Mouse (Mus musculus): Measurements from ENCODE around the gene Zfp746. TPM values are rescaled to one million over a fixed set of nuclear protein-coding genes. Genes with fewer than 3 reads are reported as not detected.
"Not testable (repeated sequence)": the region's sequence is repeated elsewhere in the genome, so short reads cannot be mapped to it uniquely, and the experiment has no call there.

Zfp746 gene
- polyA plus RNA-seq (2014; fragmentation: Nextera tagmentation; extraction: Ambion mirVana): 25.2 and 28.0 TPM in 2 replicates

DNA sequence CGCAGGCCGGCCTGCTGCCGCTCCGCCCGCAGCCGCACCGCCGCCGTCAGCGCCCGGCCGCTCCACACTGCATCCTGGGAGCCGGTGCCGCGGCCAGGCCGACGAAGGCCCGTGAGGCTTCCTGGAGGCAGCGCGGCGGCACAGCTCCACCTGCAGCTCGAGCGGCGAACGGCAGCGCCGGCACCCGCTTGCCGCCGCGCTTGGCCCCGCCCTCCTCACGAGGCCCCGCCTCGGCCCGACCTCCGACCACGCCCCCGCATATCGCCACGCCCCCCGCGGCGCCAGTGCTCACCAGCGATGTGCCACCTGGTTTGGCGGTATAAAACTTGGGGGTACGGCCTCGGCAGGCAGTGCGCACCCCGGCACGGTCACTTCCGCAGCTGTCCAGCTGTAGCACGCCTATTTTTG is at the start of gene Zfp746:
Gene Zfp746 (minus strand): TSS at position 123 of the 408 bp plus-strand sequence.
- Histone ChIP-seq H3K27ac (replicated peaks; ENCODE audit: low read depth, low read length) (peak within 1 kb of the TSS; percentile 90), H3K36me3 (ENCODE audit: control insufficient read depth, insufficient read depth, low read length) (peaks cover 21% of the 10 kb centered on the region), H3K4me3 (replicated peaks; ENCODE audit: low read depth, low read length) (peak within 1 kb of the TSS; percentile 85), H3K4me2 (ENCODE audit: low read length) (peak within 1 kb of the TSS; percentile 69), H3K9ac (replicated peaks; ENCODE audit: low read length) (peak within 1 kb of the TSS; percentile 95), H3K4me1 (ENCODE audit: control insufficient read depth, insufficient read depth, low read length) (peaks cover 12% of the 10 kb centered on the region), H3K9me3 (ENCODE audit: control insufficient read depth, low read length) (no peaks in the 10 kb centered on the region), H3K27me3 (ENCODE audit: control insufficient read depth, insufficient read depth, low read length) (no peaks in the 10 kb centered on the region)
- DNase-seq (peak; percentile 94), ATAC-seq (ENCODE audit: low FRiP score, low TSS enrichment) (peak; percentile 92)
- WGBS: under 1% methylated on average over 51 of the region's 53 CpGs

DNA sequence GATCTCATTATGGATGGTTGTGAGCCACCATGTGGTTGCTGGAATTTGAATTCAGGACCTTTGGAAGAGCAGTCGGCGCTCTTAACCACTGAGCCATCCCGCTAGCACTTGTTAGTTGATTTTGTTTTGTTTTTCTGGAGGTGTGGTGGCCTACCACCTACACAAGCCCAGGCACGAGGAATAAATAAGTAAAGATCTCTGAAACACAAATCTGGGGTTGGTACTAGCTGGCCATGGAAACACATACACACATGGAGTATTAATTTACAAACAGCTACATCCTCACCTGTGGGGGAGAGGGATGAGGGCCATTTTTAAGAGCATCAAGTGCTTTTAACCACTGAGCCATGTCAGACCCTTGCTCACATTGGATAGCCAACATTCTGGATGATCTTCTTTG is 34.7 kb upstream of the Zfp746 start:
- not testable (repeated sequence) for H3K27me3 ChIP-seq (ENCODE audit: control insufficient read depth, insufficient read depth, low read length); H3K4me3 ChIP-seq (replicated peaks; ENCODE audit: low read depth, low read length); H3K27ac ChIP-seq (replicated peaks; ENCODE audit: low read depth, low read length); H3K4me1 ChIP-seq (ENCODE audit: control insufficient read depth, insufficient read depth, low read length); H3K4me2 ChIP-seq (ENCODE audit: low read length); H3K36me3 ChIP-seq (ENCODE audit: control insufficient read depth, insufficient read depth, low read length); H3K9me3 ChIP-seq (ENCODE audit: control insufficient read depth, low read length); H3K9ac ChIP-seq (replicated peaks; ENCODE audit: low read length)
- peak; percentile 5 for DNase-seq
- 80% methylated on average over 4 of the region's 4 CpGs for WGBS
- peak; percentile 58; the same call in 1 of the 2 replicates for ATAC-seq (ENCODE audit: low FRiP score, low TSS enrichment)

DNA sequence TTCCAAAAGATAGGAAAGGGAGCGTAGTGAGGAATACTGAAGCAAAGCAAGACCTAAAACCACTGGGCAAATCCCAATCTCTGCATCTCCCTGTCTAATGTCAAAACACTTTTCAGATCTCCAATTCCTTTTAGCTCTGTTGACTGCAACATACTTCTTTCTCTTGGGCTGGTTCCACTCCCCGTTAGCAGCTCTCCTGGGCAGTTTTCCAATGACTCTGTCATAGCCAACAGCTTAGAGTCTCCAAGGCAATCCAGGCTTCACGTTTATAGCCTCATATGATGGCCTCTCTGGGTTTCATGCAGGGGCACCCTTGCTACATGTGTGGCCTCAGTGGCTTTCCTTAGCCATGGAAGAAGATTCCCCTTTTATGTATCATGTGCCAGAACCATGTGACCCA is 29.6 kb upstream of the Zfp746 start:
- 84% methylated on average over 3 of the region's 3 CpGs for WGBS
- DNase-seq: no peak
- no peak overlapping the region for H3K4me2 ChIP-seq (ENCODE audit: low read length)

DNA sequence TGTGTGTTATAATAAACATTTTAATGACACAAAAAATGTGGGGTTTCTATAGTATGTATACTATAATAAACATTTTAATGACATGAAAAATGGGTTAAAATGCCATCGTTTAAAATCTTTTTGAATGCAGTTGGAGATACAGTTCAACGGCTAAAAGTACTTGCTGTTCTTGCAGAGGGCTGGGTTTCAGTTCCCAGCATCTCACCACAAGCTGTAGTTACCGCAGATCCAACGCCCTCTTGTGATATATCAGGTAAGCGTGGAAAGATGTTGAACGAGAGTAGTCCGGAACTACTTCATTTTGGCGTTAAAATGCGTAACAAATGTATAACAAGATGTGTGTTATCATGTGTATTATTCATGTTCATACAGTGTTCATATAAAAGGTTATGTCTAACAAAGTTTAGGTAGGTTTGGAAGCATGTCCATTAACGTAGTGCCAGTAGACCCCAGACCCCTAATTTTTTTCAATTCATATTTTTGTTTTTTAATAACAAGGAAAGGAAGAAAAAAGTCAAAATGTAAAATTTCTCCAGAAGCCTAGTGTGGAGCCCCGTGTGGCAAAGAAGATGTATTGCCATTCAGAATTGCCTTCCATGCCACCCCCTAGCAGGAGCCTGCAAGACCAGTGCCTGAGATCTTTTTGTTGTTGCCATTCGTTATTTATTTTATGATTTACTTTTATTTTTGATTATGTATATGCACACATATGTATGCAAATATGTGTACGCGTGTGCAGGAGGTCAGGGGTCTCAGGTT is 743 bp upstream of the Zfp746 start:
- H3K4me1 ChIP-seq (ENCODE audit: control insufficient read depth, insufficient read depth, low read length): peaks cover 12% of the 10 kb centered on the region
- ATAC-seq (ENCODE audit: low FRiP score, low TSS enrichment) (no peak), DNase-seq (peak; percentile 17)
- H3K27me3 ChIP-seq (ENCODE audit: control insufficient read depth, insufficient read depth, low read length): no peaks in the 10 kb centered on the region
- WGBS: 41% methylated on average over 14 of the region's 14 CpGs
- H3K9ac ChIP-seq (replicated peaks; ENCODE audit: low read length): no peak overlapping the region
- no peak overlapping the region for H3K27ac ChIP-seq (replicated peaks; ENCODE audit: low read depth, low read length)
- H3K4me2 ChIP-seq (ENCODE audit: low read length): peak overlapping the region; percentile 69
- peaks cover 15% of the 10 kb centered on the region for H3K36me3 ChIP-seq (ENCODE audit: control insufficient read depth, insufficient read depth, low read length)
- no peaks in the 10 kb centered on the region for H3K9me3 ChIP-seq (ENCODE audit: control insufficient read depth, low read length)
- peak overlapping the region; percentile 85; the same call in 1 of the 2 replicates for H3K4me3 ChIP-seq (replicated peaks; ENCODE audit: low read depth, low read length)

More for the DNA sequence above, 29.6 kb upstream of the Zfp746 start:
- H3K9ac ChIP-seq (replicated peaks; ENCODE audit: low read length): no peak overlapping the region
- no peaks in the 10 kb centered on the region for H3K36me3 ChIP-seq (ENCODE audit: control insufficient read depth, insufficient read depth, low read length)
- no peaks in the 10 kb centered on the region for H3K27me3 ChIP-seq (ENCODE audit: control insufficient read depth, insufficient read depth, low read length)
- no peaks in the 10 kb centered on the region for H3K4me1 ChIP-seq (ENCODE audit: control insufficient read depth, insufficient read depth, low read length)
- H3K9me3 ChIP-seq (ENCODE audit: control insufficient read depth, low read length): no peaks in the 10 kb centered on the region
- ATAC-seq (ENCODE audit: low FRiP score, low TSS enrichment): no peak
- no peak overlapping the region for H3K27ac ChIP-seq (replicated peaks; ENCODE audit: low read depth, low read length)
- H3K4me3 ChIP-seq (replicated peaks; ENCODE audit: low read depth, low read length): no peak overlapping the region

DNA sequence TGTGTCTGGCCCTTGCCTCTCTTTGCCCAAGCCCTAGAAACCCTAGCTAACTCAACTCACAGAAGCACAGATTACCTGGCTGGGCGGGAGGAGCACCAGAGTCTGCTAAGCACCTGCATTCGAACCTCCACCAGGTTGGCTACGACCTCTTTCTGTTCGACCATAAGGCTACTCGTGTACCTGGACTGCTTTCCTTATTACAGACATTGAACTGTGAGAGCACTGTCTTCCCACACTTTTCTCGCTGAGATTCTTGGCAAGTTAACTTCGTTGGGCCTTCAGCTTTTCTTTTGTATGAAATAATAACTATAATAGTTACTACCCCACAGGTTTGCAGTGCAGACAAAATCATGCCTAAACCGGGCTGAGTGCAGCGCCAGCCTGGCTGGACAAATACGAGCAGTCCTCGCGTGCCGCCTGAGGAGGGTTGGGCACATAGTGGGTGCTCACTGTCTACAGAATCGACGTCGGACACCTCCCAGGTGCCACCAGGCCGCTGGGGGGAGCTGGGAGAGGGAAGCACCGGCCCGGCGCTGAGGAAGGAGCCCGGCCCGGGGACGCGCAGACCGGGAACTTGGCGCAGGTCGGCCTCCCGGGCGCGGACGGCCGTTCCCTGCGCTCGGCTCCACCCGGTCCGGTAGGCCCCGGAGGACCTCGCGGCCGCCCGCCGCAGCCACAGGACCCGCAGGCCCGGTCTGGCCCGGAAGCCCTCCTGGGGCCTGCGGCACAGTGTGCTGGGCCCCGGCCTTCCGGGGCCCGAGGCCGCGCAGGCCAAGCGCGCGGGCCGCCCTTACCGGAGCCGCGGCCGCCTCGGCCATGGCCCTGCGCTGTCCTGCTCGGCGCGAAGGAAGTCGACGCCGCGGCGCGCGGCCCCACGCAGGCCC is 630 bp downstream of the Zfp746 start:
- whole genome bisulfite sequencing: 3% methylated on average over 68 of the region's 72 CpGs
- Histone ChIP-seq H3K27ac (replicated peaks; ENCODE audit: low read depth, low read length) (peak overlapping the region; percentile 90), H3K4me3 (replicated peaks; ENCODE audit: low read depth, low read length) (peak overlapping the region; percentile 85), H3K36me3 (ENCODE audit: control insufficient read depth, insufficient read depth, low read length) (peaks cover 29% of the 10 kb centered on the region), H3K4me1 (ENCODE audit: control insufficient read depth, insufficient read depth, low read length) (peaks cover 12% of the 10 kb centered on the region), H3K9me3 (ENCODE audit: control insufficient read depth, low read length) (no peaks in the 10 kb centered on the region), H3K9ac (replicated peaks; ENCODE audit: low read length) (peak overlapping the region; percentile 95), H3K27me3 (ENCODE audit: control insufficient read depth, insufficient read depth, low read length) (no peaks in the 10 kb centered on the region), H3K4me2 (ENCODE audit: low read length) (peak overlapping the region; percentile 69)
- ATAC-seq (ENCODE audit: low FRiP score, low TSS enrichment): peak; percentile 87
- peak; percentile 75 for DNase-seq

DNA sequence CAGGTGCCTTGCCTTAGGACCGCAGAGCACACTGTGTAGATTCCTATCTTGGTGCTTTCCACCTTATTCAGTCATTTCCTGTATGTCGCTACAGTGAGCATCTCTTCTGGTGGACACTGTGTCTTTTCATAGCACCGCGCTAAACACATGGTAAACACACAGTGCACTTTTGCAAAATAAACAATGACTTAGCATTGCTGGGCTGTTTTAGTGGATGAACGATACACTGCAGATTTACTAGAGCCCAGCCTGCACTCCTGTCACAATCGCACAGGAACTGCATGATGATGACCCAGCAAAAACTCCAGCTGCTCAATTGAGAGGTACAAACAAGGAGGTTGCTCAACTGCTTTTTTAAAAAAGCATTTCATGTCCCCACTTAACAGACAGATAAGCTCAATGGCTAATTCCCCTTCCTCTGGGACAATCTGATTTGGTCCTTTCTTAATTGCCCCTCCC is 2.6 kb downstream of the Zfp746 start:
- DNase-seq (no peak), ATAC-seq (ENCODE audit: low FRiP score, low TSS enrichment) (no peak)
- Histone ChIP-seq H3K9me3 (ENCODE audit: control insufficient read depth, low read length) (no peaks in the 10 kb centered on the region), H3K4me1 (ENCODE audit: control insufficient read depth, insufficient read depth, low read length) (peaks cover 12% of the 10 kb centered on the region), H3K27ac (replicated peaks; ENCODE audit: low read depth, low read length) (no peak overlapping the region), H3K4me2 (ENCODE audit: low read length) (no peak overlapping the region), H3K36me3 (ENCODE audit: control insufficient read depth, insufficient read depth, low read length) (peaks cover 49% of the 10 kb centered on the region), H3K9ac (replicated peaks; ENCODE audit: low read length) (no peak overlapping the region), H3K4me3 (replicated peaks; ENCODE audit: low read depth, low read length) (no peak overlapping the region), H3K27me3 (ENCODE audit: control insufficient read depth, insufficient read depth, low read length) (no peaks in the 10 kb centered on the region)
- WGBS: 94% methylated on average over 6 of the region's 6 CpGs

DNA sequence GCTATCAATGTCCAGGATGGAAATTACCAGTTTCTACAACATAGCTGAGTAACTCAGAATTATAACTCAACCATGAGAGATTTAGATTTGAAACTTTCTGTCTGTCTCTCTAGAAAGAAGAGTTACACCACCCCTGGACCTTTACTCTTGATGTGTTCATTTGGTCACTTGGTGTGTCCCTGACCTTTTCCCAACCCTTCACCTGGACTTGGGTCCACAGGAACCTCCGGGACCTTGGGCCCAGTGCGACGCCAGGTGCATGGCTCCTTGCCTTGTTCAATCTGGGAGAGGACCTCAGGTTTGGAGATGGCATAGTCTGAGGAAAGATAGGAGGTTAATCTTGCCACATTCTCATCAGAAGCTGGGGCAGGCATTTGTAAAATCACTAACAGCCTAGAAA is 4.4 kb downstream of the Zfp746 start:
- H3K27me3 ChIP-seq (ENCODE audit: control insufficient read depth, insufficient read depth, low read length): no peaks in the 10 kb centered on the region
- DNase-seq (no peak), ATAC-seq (ENCODE audit: low FRiP score, low TSS enrichment) (no peak)
- no peak overlapping the region for H3K4me3 ChIP-seq (replicated peaks; ENCODE audit: low read depth, low read length)
- H3K4me1 ChIP-seq (ENCODE audit: control insufficient read depth, insufficient read depth, low read length): peaks cover 12% of the 10 kb centered on the region
- 97% methylated on average over 3 of the region's 3 CpGs for WGBS
- no peak overlapping the region for H3K9ac ChIP-seq (replicated peaks; ENCODE audit: low read length)
- peaks cover 65% of the 10 kb centered on the region for H3K36me3 ChIP-seq (ENCODE audit: control insufficient read depth, insufficient read depth, low read length)
- H3K27ac ChIP-seq (replicated peaks; ENCODE audit: low read depth, low read length): no peak overlapping the region
- no peaks in the 10 kb centered on the region for H3K9me3 ChIP-seq (ENCODE audit: control insufficient read depth, low read length)
- H3K4me2 ChIP-seq (ENCODE audit: low read length): no peak overlapping the region

DNA sequence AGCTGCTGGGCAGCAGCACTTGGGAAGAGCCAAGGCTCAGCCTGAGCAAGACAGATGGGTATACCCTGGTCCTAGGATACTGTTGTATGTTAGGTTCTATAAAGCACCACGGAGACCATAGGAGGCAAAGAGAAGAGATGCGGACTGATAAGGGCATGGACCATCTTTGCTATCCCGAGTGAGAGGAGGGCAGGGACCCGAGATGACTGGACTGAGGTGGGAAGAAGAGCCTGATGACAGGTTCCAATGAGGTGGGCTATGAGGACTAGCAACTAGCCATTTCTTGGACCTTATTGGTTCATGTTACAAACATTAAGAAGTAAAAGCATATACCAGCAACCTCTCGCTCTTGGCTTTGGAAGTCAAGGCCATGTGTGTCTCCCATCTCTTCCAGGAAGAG is 5.4 kb downstream of the Zfp746 start:
- Histone ChIP-seq H3K4me3 (replicated peaks; ENCODE audit: low read depth, low read length) (no peak overlapping the region), H3K4me2 (ENCODE audit: low read length) (no peak overlapping the region), H3K27me3 (ENCODE audit: control insufficient read depth, insufficient read depth, low read length) (no peaks in the 10 kb centered on the region), H3K27ac (replicated peaks; ENCODE audit: low read depth, low read length) (no peak overlapping the region), H3K9ac (replicated peaks; ENCODE audit: low read length) (no peak overlapping the region), H3K36me3 (ENCODE audit: control insufficient read depth, insufficient read depth, low read length) (peaks cover 74% of the 10 kb centered on the region), H3K9me3 (ENCODE audit: control insufficient read depth, low read length) (no peaks in the 10 kb centered on the region), H3K4me1 (ENCODE audit: control insufficient read depth, insufficient read depth, low read length) (peaks cover 12% of the 10 kb centered on the region)
- 93% methylated on average over 5 of the region's 5 CpGs for WGBS
- ATAC-seq (ENCODE audit: low FRiP score, low TSS enrichment) (no peak), DNase-seq (no peak)

Measured in midbrain, embryonic 14.5 days (tissue).